Mouse (Mus musculus) left cerebral cortex, adult 11 months (tissue): ENCODE results near the gene Zfp799.
"Not testable (repeated sequence)": the region's sequence is repeated elsewhere in the genome, so short reads cannot be mapped to it uniquely, and the experiment has no call there.

Experiments
- DNase-seq: peaks from one replicate; pipeline ENCODE4 v3.0.0; 2022; ENCODE audit warnings: low spot score

Gene Zfp799

DNA sequence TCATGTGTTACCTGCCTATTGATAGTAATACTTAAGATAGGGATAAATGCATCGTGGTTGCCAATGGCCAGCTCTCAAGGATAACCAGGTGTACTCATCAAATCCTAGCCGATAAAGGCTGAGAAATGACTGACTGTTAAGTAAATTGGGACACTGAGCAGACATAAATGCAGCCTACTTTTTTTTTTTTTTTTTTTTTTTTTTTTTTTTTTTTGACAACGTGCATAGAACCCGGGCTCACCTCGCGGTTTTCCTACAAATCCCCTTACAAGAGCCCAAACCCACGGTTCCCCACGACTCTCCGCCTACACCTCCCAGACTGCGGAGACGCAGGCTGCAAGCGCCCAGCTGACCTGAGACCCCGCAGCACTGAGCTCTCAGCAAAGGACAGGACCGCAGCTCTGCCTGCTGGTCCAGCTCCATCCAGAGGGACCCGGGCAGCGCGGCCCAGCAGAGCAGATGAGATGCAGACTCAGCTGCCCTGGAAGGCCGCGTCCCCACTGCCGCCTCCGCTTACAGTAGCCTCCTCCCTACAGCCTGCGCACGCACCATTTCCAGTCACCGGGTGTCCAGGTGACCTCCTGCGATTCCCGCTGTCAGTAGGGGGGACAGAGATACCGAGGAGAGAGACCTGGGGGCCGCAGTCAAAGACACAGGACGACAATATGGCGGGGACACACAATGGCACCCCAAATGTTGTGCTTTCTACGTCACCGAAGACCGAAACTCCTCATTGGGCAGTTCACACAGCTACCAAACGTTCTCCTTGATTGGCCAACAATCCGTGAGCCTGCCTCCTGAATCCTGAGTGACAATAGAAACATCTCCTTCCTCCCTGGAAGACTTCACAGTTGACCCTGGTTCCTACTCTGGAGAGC, at the start of gene Zfp799:
Gene Zfp799, minus strand, starts transcription at position 722 of the 878 bp plus-strand sequence.
- DNase-seq, result peak; percentile 87

GRCm38 (mm10) chr17:32878773-32879172, 48.7 kb upstream of the Zfp799 start:
- DNase-seq, result no peak

DNA sequence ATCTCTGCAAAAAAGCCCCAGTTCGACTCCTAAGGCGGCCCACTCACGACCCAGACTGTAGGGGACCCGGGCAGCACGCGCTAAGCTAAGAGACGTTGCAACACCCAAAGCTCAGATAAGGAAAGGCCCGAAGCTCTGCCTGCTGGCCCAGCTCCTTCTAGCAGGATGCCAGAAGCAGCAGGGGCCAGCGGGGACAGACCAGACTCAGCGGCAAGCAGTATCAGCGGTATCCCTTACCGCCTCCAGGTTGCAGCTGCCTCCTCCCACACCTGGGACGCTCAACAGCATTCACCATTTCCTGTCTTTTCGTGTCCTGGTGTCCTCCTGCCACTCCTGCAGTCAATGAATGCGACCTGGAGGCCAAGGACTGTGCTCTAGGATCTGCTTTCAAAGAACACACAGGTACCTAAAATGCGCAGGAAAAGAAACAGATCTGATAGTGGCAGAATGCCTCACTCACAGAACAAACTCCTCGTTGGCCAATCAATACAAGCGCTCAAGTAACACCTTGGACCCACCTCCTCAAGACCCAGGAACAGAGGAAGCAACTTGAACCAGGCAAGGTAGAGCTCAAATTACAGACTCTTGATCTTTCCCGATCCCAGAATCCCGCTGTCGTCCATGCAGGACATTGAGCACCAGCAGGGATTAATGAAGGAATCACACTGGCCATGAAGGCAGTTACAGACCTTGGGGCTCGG, 47.6 kb upstream of the Zfp799 start:
- DNase-seq, result no peak

DNA sequence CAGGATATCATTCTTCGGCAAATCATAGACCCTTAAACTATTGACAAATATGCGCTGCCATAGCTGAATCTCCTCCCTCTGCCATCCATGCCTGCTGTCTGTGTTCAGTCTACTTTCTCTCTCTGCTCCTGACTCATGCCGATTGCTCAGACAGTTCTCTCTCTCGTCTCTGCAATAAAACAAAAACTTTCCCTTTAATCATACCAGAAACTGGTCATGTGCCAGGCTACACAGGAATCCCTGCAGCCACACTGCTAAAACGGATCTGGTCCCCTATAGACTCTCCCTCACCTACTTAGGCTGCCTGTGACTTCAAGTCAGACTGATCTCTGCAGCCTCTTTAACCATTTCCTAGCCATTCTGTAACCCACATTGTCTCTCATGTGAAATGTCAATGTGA, 42.6 kb upstream of the Zfp799 start:
- DNase-seq, result no peak

DNA sequence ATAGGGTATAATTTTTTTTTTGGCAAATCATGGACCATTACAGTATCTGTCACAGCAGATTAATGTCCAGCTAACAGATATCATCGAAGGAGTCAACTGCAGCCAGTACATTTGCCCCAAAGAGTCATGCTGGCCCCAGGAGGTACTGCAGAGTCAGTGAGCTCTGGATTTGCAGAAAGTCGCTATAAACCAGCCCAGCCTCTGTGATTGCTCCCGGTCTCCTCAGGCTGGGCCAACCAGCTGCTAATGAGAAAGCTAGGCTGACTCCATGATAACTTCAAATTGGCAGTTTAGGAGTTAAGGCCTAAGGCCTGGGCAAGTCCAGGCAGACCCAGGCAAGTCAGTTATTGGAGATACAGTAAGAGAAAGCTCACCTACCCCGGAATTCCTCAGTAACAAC, 42.0 kb upstream of the Zfp799 start:
- no peak for DNase-seq

DNA sequence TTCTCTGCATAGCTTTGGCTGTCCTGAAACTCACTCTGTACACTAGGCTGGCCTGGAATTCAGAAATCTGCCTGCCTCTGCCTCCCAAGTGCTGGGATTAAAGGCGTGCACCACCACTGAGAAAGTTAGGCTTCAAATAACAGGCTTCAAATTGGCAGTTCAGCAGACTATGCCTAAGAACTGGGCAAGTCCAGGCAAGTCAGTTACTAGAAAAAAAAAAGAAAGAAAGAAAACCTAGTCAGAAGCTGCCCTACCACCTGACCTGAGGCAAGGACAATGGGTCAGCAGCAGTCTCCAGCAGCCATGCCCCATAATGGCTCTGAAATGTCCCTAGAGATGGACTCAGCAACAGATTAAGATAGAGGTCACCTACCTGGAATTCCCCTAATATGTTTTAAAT, 41.4 kb upstream of the Zfp799 start:
- no peak for DNase-seq

DNA sequence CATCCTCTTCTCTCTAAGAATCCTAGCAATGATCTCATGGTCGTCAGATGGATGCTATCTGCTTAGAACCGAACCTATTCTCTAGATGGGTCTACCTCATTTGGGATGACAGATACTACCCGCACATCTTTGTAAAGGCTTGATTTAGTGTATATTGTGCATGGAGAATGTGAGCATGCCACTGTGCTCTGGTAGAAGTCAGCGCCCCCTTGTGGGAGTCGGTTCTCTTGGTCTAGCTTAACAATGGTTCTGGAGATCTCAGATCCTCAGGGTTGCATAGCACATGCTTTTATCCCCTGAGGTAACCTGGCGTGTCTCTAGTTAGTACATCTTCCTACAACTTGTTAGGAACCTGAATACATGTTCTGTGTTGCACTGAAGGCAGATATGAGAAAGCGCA, 37.2 kb upstream of the Zfp799 start:
- DNase-seq, result not testable (repeated sequence)

- not testable (repeated sequence) for DNase-seq
Observed at GRCm38 (mm10) chr17:32856713-32857112, 26.7 kb upstream of the Zfp799 start.

- DNase-seq, result no peak
Observed at GRCm38 (mm10) chr17:32851581-32851980, 21.5 kb upstream of the Zfp799 start.

GRCm38 (mm10) chr17:32841388-32841787, 11.3 kb upstream of the Zfp799 start:
- DNase-seq, result no peak

- DNase-seq, result no peak
Observed at GRCm38 (mm10) chr17:32839083-32839802, 9.2 kb upstream of the Zfp799 start.

GRCm38 (mm10) chr17:32830418-32830782, 339 bp upstream of the Zfp799 start:
- no peak for DNase-seq

GRCm38 (mm10) chr17:32816074-32816784, 13.8 kb downstream of the Zfp799 start:
- no peak for DNase-seq

- DNase-seq, result no peak
Observed at GRCm38 (mm10) chr17:32814136-32814535, 15.9 kb downstream of the Zfp799 start.

- no peak for DNase-seq
Observed at GRCm38 (mm10) chr17:32810648-32811047, 19.4 kb downstream of the Zfp799 start.

DNA sequence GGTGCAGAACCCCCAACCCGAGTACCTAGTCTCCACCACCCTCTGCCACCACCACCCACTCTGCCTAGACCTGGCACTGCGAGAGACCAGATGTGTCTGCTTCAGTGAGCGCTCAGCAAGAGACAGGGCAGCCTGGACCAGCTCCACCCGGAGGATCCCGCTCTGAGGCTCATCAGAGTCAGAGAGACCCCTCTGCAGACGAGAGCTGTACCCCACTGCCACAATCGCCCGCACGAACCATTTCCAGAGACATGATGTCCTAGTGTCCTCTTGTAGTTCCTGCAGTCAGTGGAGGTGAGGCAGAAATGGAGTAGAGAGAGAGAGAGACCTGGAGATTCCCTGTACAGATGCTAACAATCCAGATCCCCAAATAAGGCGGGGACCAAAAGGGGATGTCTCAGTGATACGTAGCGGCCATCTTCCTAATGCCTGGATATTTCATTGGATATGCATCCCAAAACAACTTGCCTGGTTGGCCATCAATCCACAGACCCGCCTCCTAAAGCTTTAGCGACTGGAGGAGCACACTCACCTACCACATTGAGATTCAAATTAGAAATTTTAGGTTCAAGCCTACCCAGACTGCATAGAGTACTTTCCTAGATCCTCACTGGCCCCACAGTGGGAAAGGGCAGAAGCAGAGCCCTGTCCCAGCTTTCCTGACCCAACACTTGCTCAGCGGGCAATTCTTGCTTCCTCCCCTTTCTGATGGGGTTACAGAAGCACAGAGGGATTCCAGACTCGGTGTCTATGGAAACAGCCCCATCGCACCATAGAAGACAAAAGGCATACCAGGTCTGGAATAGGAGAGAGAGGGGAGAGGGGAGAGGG, 20.3 kb downstream of the Zfp799 start, which contains the start of gene Zfp811:
Gene Zfp811, minus strand, starts transcription at position 388 of the 831 bp plus-strand sequence.
- DNase-seq, result peak; percentile 45

DNA sequence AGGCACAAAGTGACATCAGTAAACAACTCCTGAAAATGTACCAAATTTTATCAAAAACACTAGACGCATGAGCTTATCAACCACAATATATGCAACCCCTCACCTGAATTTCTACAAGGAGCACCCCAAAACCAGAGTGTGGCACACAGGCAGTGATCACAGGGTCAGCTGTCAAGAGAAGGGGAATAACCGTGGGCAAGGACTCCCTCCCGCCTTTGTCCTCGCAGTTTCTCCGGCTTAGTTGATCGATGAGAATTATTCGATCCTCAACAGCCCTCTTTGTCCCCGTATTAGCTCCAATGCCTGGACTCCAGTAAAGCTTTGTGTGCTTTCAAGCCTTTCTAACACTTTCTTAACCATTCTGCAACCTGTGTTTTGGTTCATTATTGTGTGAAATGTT, 21.1 kb downstream of the Zfp799 start:
- DNase-seq, result no peak

GRCm38 (mm10) chr17:32789244-32789643, 40.8 kb downstream of the Zfp799 start:
- DNase-seq, result no peak

- no peak for DNase-seq
Observed at GRCm38 (mm10) chr17:32788576-32788975, 41.5 kb downstream of the Zfp799 start.

DNA sequence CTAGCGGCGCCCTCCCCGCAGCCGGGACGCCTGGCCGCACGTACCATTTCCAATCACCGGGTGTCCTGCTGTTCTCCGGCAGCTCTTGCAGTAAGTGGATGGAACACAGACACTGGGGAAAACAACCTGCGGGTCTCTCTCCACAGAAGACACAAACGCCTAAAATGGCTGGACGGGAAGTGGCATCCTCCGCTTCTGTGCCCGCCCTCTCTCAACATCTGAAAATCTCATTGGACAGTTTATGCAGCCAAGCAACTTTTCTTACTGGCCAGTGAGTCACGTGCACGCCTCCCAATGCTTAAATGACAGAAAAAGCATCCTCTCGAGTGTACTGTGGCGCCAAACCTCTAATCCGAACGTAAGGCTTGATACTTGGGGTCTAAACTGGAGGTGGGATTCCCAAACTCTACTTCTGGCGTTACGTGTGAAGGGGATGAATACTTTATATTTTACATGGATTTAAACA, 41.9 kb downstream of the Zfp799 start, which contains the start of gene Zfp871:
Gene Zfp871, minus strand, starts transcription at position 194 of the 466 bp plus-strand sequence.
- peak; percentile 87 for DNase-seq
